Mouse (Mus musculus) forebrain, embryonic 14.5 days (tissue): ENCODE results near the gene Shroom3. TPM values are rescaled to one million over a fixed set of nuclear protein-coding genes. Genes with fewer than 3 reads are reported as not detected.

Experiments
- ATAC-seq: fragments of 200-750 bp; cut with Nextera tagmentation; 2 replicates; pipeline ENCODE4 v1.8.0; 2017; ENCODE audit warnings: mild to moderate bottlenecking, moderate library complexity
- DNase-seq: peaks from one replicate; pipeline ENCODE4 v3.0.0-alpha.2; 2015; ENCODE audit warnings: low spot score
- H3K27ac ChIP-seq: fragments of 300-500 bp; sonication (generic); 2 replicates; pipeline ENCODE4 v1.5.1; 2014; ENCODE audit warnings: low read depth, mild to moderate bottlenecking, control low read depth, low read length, moderate library complexity
- H3K27me3 ChIP-seq: fragments of 300-500 bp; sonication (generic); replicated peaks from 2 replicates; pipeline ENCODE4 v1.6.1; 2014; ENCODE audit warnings: low read length, control low read depth, mixed read lengths; ENCODE audit not compliant: control insufficient read depth, insufficient read depth
- H3K36me3 ChIP-seq: fragments of 300-500 bp; sonication (generic); 2 replicates; pipeline ENCODE4 v1.6.1; 2014; ENCODE audit warnings: low read length, control low read depth; ENCODE audit not compliant: control insufficient read depth, insufficient read depth
- H3K4me1 ChIP-seq: fragments of 300-500 bp; sonication (generic); 2 replicates; pipeline ENCODE4 v1.6.1; 2014; ENCODE audit warnings: antibody characterized with exemption, low read length, control low read depth; ENCODE audit not compliant: control insufficient read depth, insufficient read depth
- H3K4me2 ChIP-seq: fragments of 300-500 bp; sonication (generic); 2 replicates; pipeline ENCODE4 v1.6.1; 2014; ENCODE audit warnings: mild to moderate bottlenecking, control low read depth, low read length
- H3K4me3 ChIP-seq: fragments of 300-500 bp; sonication (generic); 2 replicates; pipeline ENCODE4 v1.5.1; 2014; ENCODE audit warnings: low read depth, low read length, control low read depth
- H3K9ac ChIP-seq: fragments of 300-500 bp; sonication (generic); 2 replicates; pipeline ENCODE4 v1.6.1; 2014; ENCODE audit warnings: mild to moderate bottlenecking, low read length, control low read depth, moderate library complexity
- H3K9me3 ChIP-seq: fragments of 300-500 bp; sonication (generic); replicated peaks from 2 replicates; pipeline ENCODE4 v1.6.1; 2016; ENCODE audit warnings: low read length, control low read depth, mixed read lengths; ENCODE audit not compliant: control insufficient read depth
- WGBS: fragments of 180-500 bp; shearing (Covaris S2); extraction: QIAGEN DNeasy Blood & Tissue Kit; methylation state at CpG from one replicate; pipeline ENCODE4 v1.1.7; 2014; 5-methylcytosine and 5-hydroxymethylcytosine counted together
- polyA plus RNA-seq: library from polyadenylated mRNA; unstranded; fragments of >200 nt; fragmentation: Nextera tagmentation; extraction: Ambion mirVana; gene quantifications from 2 replicates; pipeline ENCODE4 v1.2.1, GENCODE M21; 2014

The Shroom3 gene
- polyA plus RNA-seq, 1 experiment from 2014 or later, result 1.6 TPM

GRCm38 (mm10) chr5:92858104-92858503 lies 174.9 kb downstream of the Shroom3 start:
- no peak overlapping the region for H3K27ac ChIP-seq
- H3K4me3 ChIP-seq, result no peak overlapping the region

GRCm38 (mm10) chr5:92858576-92858975 lies 175.3 kb downstream of the Shroom3 start:
- no peaks in the 10 kb centered on the region for H3K9me3 ChIP-seq
- peaks cover 30% of the 10 kb centered on the region for H3K4me1 ChIP-seq
- DNase-seq (no peak), ATAC-seq (no peak)
- H3K36me3 ChIP-seq, result no peaks in the 10 kb centered on the region
- 94% methylated on average over 4 of the region's 4 CpGs for WGBS
- H3K9ac ChIP-seq, result no peak overlapping the region
- H3K4me2 ChIP-seq, result no peak overlapping the region
- no peak overlapping the region for H3K27ac ChIP-seq
- H3K27me3 ChIP-seq, result no peaks in the 10 kb centered on the region
- no peak overlapping the region for H3K4me3 ChIP-seq

More at GRCm38 (mm10) chr5:92858104-92858503, 174.9 kb downstream of the Shroom3 start:
- 91% methylated on average over 3 of the region's 3 CpGs for WGBS
- ATAC-seq, result no peak
- Histone ChIP-seq H3K27me3 (no peaks in the 10 kb centered on the region), H3K4me1 (peaks cover 30% of the 10 kb centered on the region), H3K9me3 (no peaks in the 10 kb centered on the region), H3K36me3 (no peaks in the 10 kb centered on the region), H3K4me2 (no peak overlapping the region), H3K9ac (no peak overlapping the region)
- no peak for DNase-seq

GRCm38 (mm10) chr5:92861416-92862112 lies 178.3 kb downstream of the Shroom3 start:
- H3K4me1 ChIP-seq, result peaks cover 33% of the 10 kb centered on the region
- H3K4me2 ChIP-seq, result peak overlapping the region; percentile 10; the same call in 1 of the 2 replicates
- no peak overlapping the region for H3K4me3 ChIP-seq
- peak; percentile 69 for DNase-seq
- H3K27me3 ChIP-seq, result no peaks in the 10 kb centered on the region
- no peaks in the 10 kb centered on the region for H3K9me3 ChIP-seq
- no peaks in the 10 kb centered on the region for H3K36me3 ChIP-seq
- H3K9ac ChIP-seq, result no peak overlapping the region
- peak; percentile 45; the same call in 1 of the 2 replicates for ATAC-seq
- WGBS, result 47% methylated on average over 10 of the region's 10 CpGs
- no peak overlapping the region for H3K27ac ChIP-seq

GRCm38 (mm10) chr5:92865090-92865489 lies 181.9 kb downstream of the Shroom3 start:
- WGBS, result 32% methylated on average over 4 of the region's 4 CpGs
- peaks cover 24% of the 10 kb centered on the region for H3K4me1 ChIP-seq
- no peaks in the 10 kb centered on the region for H3K36me3 ChIP-seq
- H3K9ac ChIP-seq, result no peak overlapping the region
- no peak overlapping the region for H3K27ac ChIP-seq
- DNase-seq (peak; percentile 40), ATAC-seq (0 out of 2 replicates have a peak, but pooled peaks have one; percentile 27)
- no peak overlapping the region for H3K4me3 ChIP-seq
- H3K9me3 ChIP-seq, result no peaks in the 10 kb centered on the region
- H3K4me2 ChIP-seq, result no peak overlapping the region
- no peaks in the 10 kb centered on the region for H3K27me3 ChIP-seq

- Histone ChIP-seq H3K4me1 (peaks cover 16% of the 10 kb centered on the region), H3K9ac (no peak overlapping the region), H3K36me3 (no peaks in the 10 kb centered on the region), H3K4me3 (no peak overlapping the region), H3K27ac (no peak overlapping the region), H3K9me3 (no peaks in the 10 kb centered on the region), H3K27me3 (no peaks in the 10 kb centered on the region), H3K4me2 (no peak overlapping the region)
- ATAC-seq (no peak), DNase-seq (no peak)
- 96% methylated on average over 8 of the region's 8 CpGs for WGBS
These were observed 183.3 kb downstream of the Shroom3 start for GRCm38 (mm10) chr5:92866546-92866945.

- Histone ChIP-seq H3K4me3 (no peak overlapping the region), H3K27ac (no peak overlapping the region), H3K27me3 (no peaks in the 10 kb centered on the region), H3K9ac (no peak overlapping the region), H3K9me3 (no peaks in the 10 kb centered on the region), H3K4me2 (no peak overlapping the region), H3K36me3 (no peaks in the 10 kb centered on the region), H3K4me1 (peaks cover 10% of the 10 kb centered on the region)
- DNase-seq, result no peak
- 97% methylated on average over 4 of the region's 4 CpGs for WGBS
- no peak for ATAC-seq
These were observed 184.0 kb downstream of the Shroom3 start for GRCm38 (mm10) chr5:92867253-92867652.

- Histone ChIP-seq H3K9ac (no peak overlapping the region), H3K27me3 (no peaks in the 10 kb centered on the region), H3K9me3 (no peaks in the 10 kb centered on the region), H3K4me2 (no peak overlapping the region), H3K27ac (no peak overlapping the region), H3K4me1 (peaks cover 10% of the 10 kb centered on the region), H3K36me3 (no peaks in the 10 kb centered on the region), H3K4me3 (no peak overlapping the region)
- WGBS, result 84% methylated on average over 2 of the region's 2 CpGs
- DNase-seq (no peak), ATAC-seq (no peak)
These were observed 185.0 kb downstream of the Shroom3 start for GRCm38 (mm10) chr5:92868231-92868630.

GRCm38 (mm10) chr5:92871048-92871447 lies 187.8 kb downstream of the Shroom3 start:
- no peak overlapping the region for H3K9ac ChIP-seq
- DNase-seq, result no peak
- peaks cover under 1% of the 10 kb centered on the region; the same call in 1 of the 2 replicates for H3K4me1 ChIP-seq
- H3K27ac ChIP-seq, result no peak overlapping the region
- 47% methylated on average over 3 of the region's 3 CpGs for WGBS
- H3K9me3 ChIP-seq, result no peaks in the 10 kb centered on the region
- no peaks in the 10 kb centered on the region for H3K27me3 ChIP-seq
- H3K4me3 ChIP-seq, result no peak overlapping the region
- no peak overlapping the region for H3K4me2 ChIP-seq
- no peaks in the 10 kb centered on the region for H3K36me3 ChIP-seq
- no peak for ATAC-seq

GRCm38 (mm10) chr5:92872182-92872581 lies 188.9 kb downstream of the Shroom3 start:
- DNase-seq (no peak), ATAC-seq (no peak)
- Histone ChIP-seq H3K4me3 (no peak overlapping the region), H3K9ac (no peak overlapping the region), H3K27me3 (no peaks in the 10 kb centered on the region), H3K27ac (no peak overlapping the region), H3K4me1 (no peaks in the 10 kb centered on the region; the same call in 1 of the 2 replicates), H3K4me2 (no peak overlapping the region), H3K9me3 (no peaks in the 10 kb centered on the region), H3K36me3 (no peaks in the 10 kb centered on the region)
- 76% methylated on average over 4 of the region's 4 CpGs for WGBS
